Mouse (Mus musculus): ENCODE results near the gene Gss. TPM values are rescaled to one million over a fixed set of nuclear protein-coding genes. Genes with fewer than 3 reads are reported as not detected.
"Not testable (repeated sequence)": the region's sequence is repeated elsewhere in the genome, so short reads cannot be mapped to it uniquely, and the experiment has no call there.

Gss gene
- total and polyA plus RNA-seq, 2 experiments from 2014 or later, result 24.8 to 52.3 TPM

DNA sequence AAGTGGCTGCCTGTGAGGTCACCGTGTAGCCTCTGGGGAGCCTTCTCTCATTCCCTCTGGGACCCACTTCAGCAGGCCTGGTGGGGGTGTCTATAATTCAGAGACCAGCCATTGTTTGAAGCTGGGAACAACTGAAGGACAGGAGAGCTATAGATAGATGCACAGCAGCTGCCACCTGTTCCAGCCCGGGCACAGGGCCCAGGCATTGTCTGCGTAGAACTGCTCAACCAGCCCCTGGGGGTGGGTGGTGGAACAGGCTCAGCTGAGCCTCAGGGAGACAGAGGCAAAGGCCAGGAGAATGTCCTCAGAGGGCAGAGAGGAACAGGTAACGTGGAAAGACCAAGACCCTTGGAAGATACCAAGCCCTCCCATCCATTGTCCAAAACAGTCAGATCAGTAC is 13.8 kb upstream of the Gss start:
- Histone ChIP-seq H3K9me3 (replicated peaks; ENCODE audit: control insufficient read depth, low read length) (no peaks in the 10 kb centered on the region), H3K27ac (ENCODE audit: low read depth) (peak overlapping the region; percentile 89), H3K9ac (replicated peaks; ENCODE audit: low read depth, low read length) (no peak overlapping the region), H3K4me2 (ENCODE audit: low read depth, low read length) (peak overlapping the region; percentile 22; the same call in 1 of the 2 replicates), H3K27me3 (ENCODE audit: control insufficient read depth, insufficient read depth, low read length) (no peaks in the 10 kb centered on the region), H3K36me3 (replicated peaks; ENCODE audit: control insufficient read depth, insufficient read depth, low read length) (no peaks in the 10 kb centered on the region), H3K4me1 (ENCODE audit: control insufficient read depth, insufficient read depth) (peaks cover 9% of the 10 kb centered on the region; the same call in 1 of the 2 replicates), H3K4me3 (ENCODE audit: low read depth, low read length) (no peak overlapping the region)
- 37% methylated on average over 4 of the region's 4 CpGs for WGBS
- ATAC-seq (ENCODE audit: insufficient read depth, low read depth) (peak; percentile 85), DNase-seq (ENCODE audit: low spot score) (peak; percentile 74)
- TF ChIP-seq EP300 (IDR thresholded peaks at IDR 0.05; ENCODE audit: low read depth) (no peak), CTCF (IDR thresholded peaks at IDR 0.05; ENCODE audit: low read depth) (peak; percentile 49)

DNA sequence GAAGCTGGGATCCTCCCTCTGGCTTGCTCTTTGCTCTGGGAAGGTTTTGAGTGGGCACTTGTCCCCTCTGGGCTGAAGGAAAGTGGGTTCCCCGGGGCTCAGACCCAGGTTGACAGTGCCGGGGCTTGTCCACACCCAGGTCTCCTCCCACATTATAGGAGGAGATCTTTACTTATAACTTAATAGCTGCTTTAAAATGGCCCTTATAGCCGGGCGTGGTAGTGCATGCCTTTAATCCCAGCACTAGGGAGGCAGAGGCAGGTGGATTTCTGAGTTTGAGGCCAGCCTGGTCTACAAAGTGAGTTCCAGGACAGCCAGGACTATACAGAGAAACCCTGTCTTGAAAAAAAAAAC is 12.6 kb upstream of the Gss start:
- H3K4me3 ChIP-seq (ENCODE audit: low read depth, low read length); H3K9ac ChIP-seq (replicated peaks; ENCODE audit: low read depth, low read length); H3K36me3 ChIP-seq (replicated peaks; ENCODE audit: control insufficient read depth, insufficient read depth, low read length); H3K4me2 ChIP-seq (ENCODE audit: low read depth, low read length); DNase-seq (ENCODE audit: low spot score); H3K4me1 ChIP-seq (ENCODE audit: control insufficient read depth, insufficient read depth); H3K27me3 ChIP-seq (ENCODE audit: control insufficient read depth, insufficient read depth, low read length); H3K9me3 ChIP-seq (replicated peaks; ENCODE audit: control insufficient read depth, low read length); ATAC-seq (ENCODE audit: insufficient read depth, low read depth): not testable (repeated sequence)
- H3K27ac ChIP-seq (ENCODE audit: low read depth), result peak overlapping the region; percentile 89
- 37% methylated on average over 4 of the region's 4 CpGs for WGBS

DNA sequence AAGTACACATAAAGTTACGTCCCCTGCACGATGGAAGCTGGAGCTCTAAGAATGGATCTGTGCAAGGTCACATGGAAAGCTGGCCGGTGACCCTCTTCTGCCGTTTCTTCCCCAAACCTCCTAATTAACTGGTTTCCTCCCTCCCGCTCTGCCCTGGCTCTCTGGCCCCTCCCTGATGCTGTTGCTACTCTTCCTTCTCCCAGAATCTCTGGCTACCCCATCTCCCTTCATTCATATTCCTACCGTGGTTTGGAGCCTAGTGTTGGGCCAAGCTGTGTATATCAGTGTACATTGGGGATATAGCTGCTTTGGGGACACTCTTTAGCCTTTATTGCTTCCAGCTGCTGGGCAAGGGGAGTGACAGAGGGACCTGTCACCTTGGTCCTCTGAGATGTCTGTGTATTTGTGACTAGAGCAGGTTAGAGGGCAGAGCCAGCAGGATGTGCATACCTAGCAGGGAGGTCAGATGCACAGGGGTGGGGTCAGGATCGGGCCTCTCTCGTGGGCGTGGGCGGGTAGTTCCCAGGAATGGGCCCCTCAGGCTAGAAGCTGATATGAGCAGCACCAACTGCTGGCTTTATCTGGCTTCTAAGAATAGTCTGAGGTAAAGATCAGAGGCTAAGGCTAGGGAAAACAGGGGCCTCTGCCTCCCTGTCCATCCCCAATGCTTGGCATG is 12.1 kb upstream of the Gss start:
- DNase-seq (ENCODE audit: low spot score) (no peak), ATAC-seq (ENCODE audit: insufficient read depth, low read depth) (no peak)
- no peaks in the 10 kb centered on the region for H3K27me3 ChIP-seq (ENCODE audit: control insufficient read depth, insufficient read depth, low read length)
- H3K4me1 ChIP-seq (ENCODE audit: control insufficient read depth, insufficient read depth), result peaks cover 4% of the 10 kb centered on the region; the same call in 1 of the 2 replicates
- H3K27ac ChIP-seq (ENCODE audit: low read depth), result peak overlapping the region; percentile 89
- no peak overlapping the region for H3K9ac ChIP-seq (replicated peaks; ENCODE audit: low read depth, low read length)
- no peaks in the 10 kb centered on the region for H3K9me3 ChIP-seq (replicated peaks; ENCODE audit: control insufficient read depth, low read length)
- TF ChIP-seq CTCF (IDR thresholded peaks at IDR 0.05; ENCODE audit: low read depth) (no peak), EP300 (IDR thresholded peaks at IDR 0.05; ENCODE audit: low read depth) (no peak)
- H3K36me3 ChIP-seq (replicated peaks; ENCODE audit: control insufficient read depth, insufficient read depth, low read length), result no peaks in the 10 kb centered on the region
- WGBS, result 21% methylated on average over 10 of the region's 10 CpGs
- no peak overlapping the region for H3K4me3 ChIP-seq (ENCODE audit: low read depth, low read length)
- no peak overlapping the region for H3K4me2 ChIP-seq (ENCODE audit: low read depth, low read length)

DNA sequence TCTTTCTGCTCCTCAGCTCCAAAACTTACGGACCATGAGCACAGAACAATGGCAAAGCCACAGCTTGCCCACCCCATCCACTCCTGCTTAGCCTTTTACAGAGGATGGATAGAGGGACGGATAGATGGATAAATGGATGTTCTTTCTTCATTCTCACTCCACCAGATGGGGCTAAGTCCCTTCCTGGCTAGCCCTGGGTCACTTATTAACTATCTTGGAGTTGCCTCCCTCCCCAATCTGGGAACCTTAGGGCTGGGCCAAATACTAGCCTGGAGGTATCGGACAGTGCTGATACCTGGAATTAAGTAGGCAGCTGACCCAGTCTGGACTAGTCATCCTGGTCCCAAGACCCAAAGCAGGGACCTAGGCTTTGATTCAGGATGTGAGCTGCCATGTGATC is 11.1 kb upstream of the Gss start:
- peaks cover 4% of the 10 kb centered on the region; the same call in 1 of the 2 replicates for H3K4me1 ChIP-seq (ENCODE audit: control insufficient read depth, insufficient read depth)
- no peaks in the 10 kb centered on the region for H3K9me3 ChIP-seq (replicated peaks; ENCODE audit: control insufficient read depth, low read length)
- no peak overlapping the region for H3K27ac ChIP-seq (ENCODE audit: low read depth)
- 43% methylated on average over 3 of the region's 3 CpGs for whole genome bisulfite sequencing
- H3K9ac ChIP-seq (replicated peaks; ENCODE audit: low read depth, low read length), result no peak overlapping the region
- no peaks in the 10 kb centered on the region for H3K27me3 ChIP-seq (ENCODE audit: control insufficient read depth, insufficient read depth, low read length)
- H3K4me2 ChIP-seq (ENCODE audit: low read depth, low read length), result no peak overlapping the region
- H3K36me3 ChIP-seq (replicated peaks; ENCODE audit: control insufficient read depth, insufficient read depth, low read length), result no peaks in the 10 kb centered on the region
- H3K4me3 ChIP-seq (ENCODE audit: low read depth, low read length), result no peak overlapping the region
- ATAC-seq (ENCODE audit: insufficient read depth, low read depth), result peak; percentile 50
- DNase-seq (ENCODE audit: low spot score), result peak; percentile 46
- TF ChIP-seq CTCF (IDR thresholded peaks at IDR 0.05; ENCODE audit: low read depth) (peak; percentile 64), EP300 (IDR thresholded peaks at IDR 0.05; ENCODE audit: low read depth) (no peak)

DNA sequence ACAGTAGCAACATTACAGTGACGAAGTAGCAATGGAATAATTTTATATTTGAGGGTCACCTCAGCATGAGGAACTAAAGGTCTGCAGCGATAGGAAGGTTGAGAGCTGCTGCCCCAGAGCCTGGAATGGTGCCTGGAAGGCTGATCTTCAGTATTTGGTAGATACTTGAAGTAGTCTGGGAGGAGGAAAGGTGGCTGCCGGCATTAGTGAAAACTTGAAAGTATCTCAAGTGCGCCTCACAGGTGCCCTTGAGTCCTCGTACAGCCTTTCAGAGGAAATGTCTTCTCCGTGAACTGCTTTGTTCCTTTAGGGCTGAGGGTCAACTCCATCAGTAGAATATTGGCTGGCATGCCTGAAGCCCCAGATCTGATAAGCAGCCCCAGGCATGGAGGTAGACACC is 2.9 kb upstream of the Gss start:
- WGBS, result 73% methylated on average over 6 of the region's 6 CpGs
- no peaks in the 10 kb centered on the region for H3K27me3 ChIP-seq (ENCODE audit: control insufficient read depth, insufficient read depth, low read length)
- ATAC-seq (ENCODE audit: insufficient read depth, low read depth) (no peak), DNase-seq (ENCODE audit: low spot score) (no peak)
- TF ChIP-seq CTCF (IDR thresholded peaks at IDR 0.05; ENCODE audit: low read depth) (no peak), EP300 (IDR thresholded peaks at IDR 0.05; ENCODE audit: low read depth) (no peak)
- no peak overlapping the region for H3K27ac ChIP-seq (ENCODE audit: low read depth)
- H3K4me1 ChIP-seq (ENCODE audit: control insufficient read depth, insufficient read depth), result peaks cover 7% of the 10 kb centered on the region; the same call in 1 of the 2 replicates
- no peaks in the 10 kb centered on the region for H3K9me3 ChIP-seq (replicated peaks; ENCODE audit: control insufficient read depth, low read length)
- no peaks in the 10 kb centered on the region for H3K36me3 ChIP-seq (replicated peaks; ENCODE audit: control insufficient read depth, insufficient read depth, low read length)
- no peak overlapping the region for H3K4me3 ChIP-seq (ENCODE audit: low read depth, low read length)
- H3K9ac ChIP-seq (replicated peaks; ENCODE audit: low read depth, low read length), result no peak overlapping the region
- no peak overlapping the region for H3K4me2 ChIP-seq (ENCODE audit: low read depth, low read length)

DNA sequence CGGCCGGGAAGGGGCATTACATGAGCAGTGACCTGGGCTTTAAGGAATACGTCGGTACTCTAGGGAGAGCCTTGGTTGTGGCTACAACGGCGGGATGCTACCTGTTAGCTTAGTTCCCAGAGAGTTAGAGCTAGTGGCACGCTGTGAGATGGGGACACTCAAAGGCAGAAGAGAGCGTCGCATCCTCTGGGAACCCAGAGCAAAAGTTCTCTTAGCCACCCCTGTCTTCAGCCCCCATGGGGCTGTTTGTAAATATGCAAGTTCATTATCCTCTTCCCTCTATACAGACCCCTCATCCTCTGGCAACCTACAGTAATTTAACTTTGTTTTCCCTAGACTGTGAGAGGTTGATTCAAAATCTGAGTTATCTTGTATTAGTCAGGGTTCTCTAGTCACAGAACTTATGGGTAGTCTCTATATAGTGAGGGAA is 259 bp upstream of the Gss start:
- no peaks in the 10 kb centered on the region for H3K9me3 ChIP-seq (replicated peaks; ENCODE audit: control insufficient read depth, low read length)
- DNase-seq (ENCODE audit: low spot score) (no peak), ATAC-seq (ENCODE audit: insufficient read depth, low read depth) (no peak)
- no peaks in the 10 kb centered on the region for H3K36me3 ChIP-seq (replicated peaks; ENCODE audit: control insufficient read depth, insufficient read depth, low read length)
- peak overlapping the region; percentile 86 for H3K4me2 ChIP-seq (ENCODE audit: low read depth, low read length)
- peaks cover 7% of the 10 kb centered on the region; the same call in 1 of the 2 replicates for H3K4me1 ChIP-seq (ENCODE audit: control insufficient read depth, insufficient read depth)
- H3K27ac ChIP-seq (ENCODE audit: low read depth), result peak overlapping the region; percentile 67
- H3K4me3 ChIP-seq (ENCODE audit: low read depth, low read length), result peak overlapping the region; percentile 58
- WGBS, result 0% methylated on average over 9 of the region's 9 CpGs
- peak overlapping the region; percentile 50 for H3K9ac ChIP-seq (replicated peaks; ENCODE audit: low read depth, low read length)
- H3K27me3 ChIP-seq (ENCODE audit: control insufficient read depth, insufficient read depth, low read length), result no peaks in the 10 kb centered on the region
- TF ChIP-seq EP300 (IDR thresholded peaks at IDR 0.05; ENCODE audit: low read depth) (no peak), CTCF (IDR thresholded peaks at IDR 0.05; ENCODE audit: low read depth) (no peak)
